Mouse (Mus musculus): Measurements from ENCODE around the gene Acaa1a. TPM values are rescaled to one million over a fixed set of nuclear protein-coding genes. Genes with fewer than 3 reads are reported as not detected.

Acaa1a gene
- polyA plus RNA-seq, 1 experiment from 2014 or later = 87.1 TPM

DNA sequence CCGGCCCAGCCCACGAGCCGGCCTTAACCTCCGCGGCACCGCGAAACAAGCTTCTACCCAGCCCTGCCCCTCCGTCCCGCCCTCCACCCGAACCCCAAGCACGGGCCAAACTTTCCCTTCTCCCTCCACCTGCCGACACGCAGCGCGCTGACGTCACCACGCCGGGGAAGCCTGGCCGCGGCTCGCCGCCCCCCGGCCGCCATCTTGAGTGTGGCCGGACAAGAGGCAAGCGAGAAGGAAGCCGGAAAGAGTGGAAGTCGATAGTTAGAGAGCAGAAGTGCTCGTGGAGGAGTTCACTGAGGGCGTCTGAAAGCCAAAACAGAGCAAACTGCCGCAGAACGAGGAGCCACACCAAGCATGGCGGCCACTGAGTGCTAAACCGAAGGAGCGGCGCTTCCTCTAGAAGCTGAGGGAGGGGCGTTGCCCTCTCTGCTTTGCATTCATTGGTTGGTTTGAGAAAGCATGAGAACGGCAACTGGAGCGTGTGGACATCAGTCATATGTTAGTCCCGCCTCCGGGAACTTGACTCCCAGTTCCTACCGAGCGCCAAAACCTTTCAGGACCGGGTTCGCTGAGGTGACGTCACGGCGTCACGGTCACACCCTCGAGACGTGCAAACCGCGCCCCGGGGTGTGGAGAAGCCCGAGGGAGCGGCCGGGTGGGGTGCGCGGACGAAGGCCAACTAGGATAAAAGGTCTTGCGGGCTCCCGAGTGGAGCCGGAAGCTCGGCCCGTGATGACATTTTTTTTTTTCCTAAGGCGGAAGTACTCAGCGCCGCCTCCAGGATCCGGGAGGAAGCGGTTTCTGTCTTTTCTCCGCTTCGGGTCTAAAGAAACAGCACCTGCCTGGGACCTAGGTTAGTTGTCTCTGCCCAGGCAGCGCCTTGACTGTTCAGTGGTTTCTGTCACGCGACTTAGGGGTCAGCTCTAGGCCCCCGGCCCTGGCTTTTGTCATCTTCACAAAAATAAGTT is 16.9 kb upstream of the Acaa1a start, which contains the start of gene Oxsr1:
TSS of gene Oxsr1 (minus strand) at position 139 of the 971 bp plus-strand sequence.
- ATAC-seq (ENCODE audit: low FRiP score) = peak; percentile 98
- Histone ChIP-seq H3K4me1 (peaks cover 18% of the 10 kb centered on the region), H3K9ac (peak within 1 kb of the TSS; percentile 89), H3K36me3 (0 out of 2 replicates have a peak, but pooled peaks cover 3% of the 10 kb centered on the region), H3K4me2 (replicated peaks) (peak within 1 kb of the TSS; percentile 99), H3K4me3 (peak within 1 kb of the TSS; percentile 95), H3K9me3 (replicated peaks) (no peaks in the 10 kb centered on the region), H3K27ac (peak within 1 kb of the TSS; percentile 92), H3K27me3 (no peaks in the 10 kb centered on the region)
- under 1% methylated on average over 72 of the region's 76 CpGs for WGBS

DNA sequence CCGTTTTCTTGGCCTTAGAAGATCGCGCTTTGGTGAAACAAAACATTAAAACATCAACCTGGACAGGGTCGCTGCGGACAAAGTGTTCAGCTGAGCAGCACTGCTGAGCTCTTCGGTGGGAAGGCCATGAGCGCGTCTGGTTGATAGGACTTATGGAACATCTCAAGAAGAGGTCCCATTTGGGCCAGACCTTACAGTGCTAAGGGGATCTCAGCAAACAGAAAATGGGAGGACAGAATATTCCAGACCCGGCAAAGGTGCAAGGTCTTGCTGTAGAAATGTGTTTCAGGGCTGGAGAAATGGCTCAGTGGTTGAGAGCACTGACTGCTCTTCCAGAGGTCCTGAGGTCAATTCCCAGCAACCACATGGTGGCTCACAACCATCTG is 16.2 kb upstream of the Acaa1a start:
- H3K4me3 ChIP-seq = peak overlapping the region; percentile 95
- H3K27me3 ChIP-seq = no peaks in the 10 kb centered on the region
- H3K9me3 ChIP-seq (replicated peaks) = no peaks in the 10 kb centered on the region
- peak overlapping the region; percentile 68 for H3K9ac ChIP-seq
- peak overlapping the region; percentile 99 for H3K4me2 ChIP-seq (replicated peaks)
- H3K4me1 ChIP-seq = peaks cover 18% of the 10 kb centered on the region
- peak overlapping the region; percentile 92 for H3K27ac ChIP-seq
- peak; percentile 23; the same call in 1 of the 2 replicates for ATAC-seq (ENCODE audit: low FRiP score)
- 9% methylated on average over 9 of the region's 9 CpGs for WGBS
- 0 out of 2 replicates have a peak, but pooled peaks cover 3% of the 10 kb centered on the region for H3K36me3 ChIP-seq

DNA sequence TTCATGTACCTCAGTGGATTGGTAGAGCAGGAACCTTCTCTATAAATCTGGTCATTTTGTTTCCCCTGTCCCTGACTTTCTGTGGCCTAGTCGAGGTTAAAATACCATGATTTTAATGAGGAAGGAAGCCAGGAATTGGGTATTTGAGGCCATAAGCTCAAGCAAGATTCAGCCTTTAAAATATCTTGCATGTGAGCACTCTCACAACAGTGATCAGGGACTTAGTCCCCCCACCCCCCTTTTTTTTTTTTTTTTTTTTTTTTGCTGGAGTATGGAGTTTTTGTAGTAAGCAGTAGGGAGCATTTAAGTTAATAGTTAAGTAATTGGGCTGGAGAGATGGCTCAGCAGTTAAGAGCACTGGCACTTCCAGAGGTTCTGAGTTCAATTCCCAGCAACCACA is 15.3 kb upstream of the Acaa1a start:
- no peak overlapping the region for H3K4me2 ChIP-seq (replicated peaks)
- ATAC-seq (ENCODE audit: low FRiP score) = no peak
- H3K27me3 ChIP-seq = no peaks in the 10 kb centered on the region
- no peak overlapping the region for H3K27ac ChIP-seq
- 78% methylated on average over 1 of the region's 1 CpGs for WGBS
- H3K4me1 ChIP-seq = peaks cover 18% of the 10 kb centered on the region
- H3K9me3 ChIP-seq (replicated peaks) = no peaks in the 10 kb centered on the region
- no peak overlapping the region for H3K9ac ChIP-seq
- H3K36me3 ChIP-seq = no peaks in the 10 kb centered on the region
- no peak overlapping the region for H3K4me3 ChIP-seq

DNA sequence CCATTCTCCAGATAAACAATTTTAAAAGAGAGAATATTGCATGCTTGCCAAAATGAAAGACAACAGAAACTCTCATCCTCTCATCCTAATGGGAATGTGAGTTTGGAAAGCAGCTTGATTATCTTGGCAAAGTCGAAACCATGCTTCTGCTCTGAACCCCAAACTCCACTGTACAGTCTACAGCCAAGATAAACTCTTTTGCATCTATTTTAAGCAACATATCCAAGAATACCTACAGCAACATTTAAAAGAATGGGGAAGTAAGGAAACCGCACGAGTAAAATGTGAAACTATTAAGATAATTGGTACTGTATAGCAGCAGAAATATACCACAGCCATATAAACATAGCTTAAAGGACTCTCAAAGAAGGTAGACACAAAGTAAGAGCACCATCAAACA is 11.0 kb upstream of the Acaa1a start:
- H3K4me2 ChIP-seq (replicated peaks) = no peak overlapping the region
- no peak for ATAC-seq (ENCODE audit: low FRiP score)
- no peaks in the 10 kb centered on the region for H3K4me1 ChIP-seq
- no peak overlapping the region for H3K27ac ChIP-seq
- H3K27me3 ChIP-seq = no peaks in the 10 kb centered on the region
- H3K36me3 ChIP-seq = no peaks in the 10 kb centered on the region
- no peaks in the 10 kb centered on the region for H3K9me3 ChIP-seq (replicated peaks)
- H3K9ac ChIP-seq = no peak overlapping the region
- 82% methylated on average over 3 of the region's 3 CpGs for WGBS
- H3K4me3 ChIP-seq = no peak overlapping the region

DNA sequence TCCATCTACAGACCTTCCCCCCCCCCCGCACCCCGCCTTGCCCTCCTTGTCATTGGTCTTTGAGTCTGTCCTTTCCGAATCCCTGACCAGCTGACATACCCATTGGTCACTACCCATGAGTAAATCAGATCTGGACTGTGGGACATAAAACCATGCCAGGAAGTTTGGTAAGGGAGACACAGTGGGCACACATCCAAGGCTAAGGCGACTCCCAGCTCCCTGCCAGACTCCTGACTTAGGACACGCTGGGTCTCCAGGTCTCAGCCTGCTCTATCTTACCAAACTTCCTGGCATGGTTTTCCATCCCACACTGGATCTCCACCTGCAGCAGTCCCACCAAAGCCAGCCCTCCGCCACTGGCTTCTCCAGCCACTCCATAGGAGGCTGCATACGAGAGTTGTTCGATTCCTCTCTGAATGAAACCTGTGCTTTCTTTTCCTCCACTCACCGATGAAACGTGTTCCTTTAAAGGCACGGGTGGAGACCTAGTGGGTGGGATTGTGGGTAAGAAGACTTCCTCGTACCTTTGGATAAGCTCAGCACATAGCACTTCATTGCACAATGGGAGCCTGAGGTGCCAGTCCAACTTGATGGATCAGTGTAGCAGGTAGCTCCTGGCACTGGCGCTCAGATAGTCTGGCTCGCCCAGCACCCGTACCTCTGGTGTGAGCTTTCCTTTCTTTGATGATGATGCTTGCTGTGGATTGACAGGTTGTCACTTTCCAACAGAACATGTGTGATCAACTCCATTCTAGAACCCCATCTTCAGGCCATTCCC is 9.1 kb upstream of the Acaa1a start:
- no peaks in the 10 kb centered on the region for H3K4me1 ChIP-seq
- H3K9ac ChIP-seq = no peak overlapping the region
- H3K36me3 ChIP-seq = no peaks in the 10 kb centered on the region
- no peaks in the 10 kb centered on the region for H3K9me3 ChIP-seq (replicated peaks)
- H3K4me3 ChIP-seq = no peak overlapping the region
- H3K27me3 ChIP-seq = no peaks in the 10 kb centered on the region
- ATAC-seq (ENCODE audit: low FRiP score) = no peak
- H3K4me2 ChIP-seq (replicated peaks) = no peak overlapping the region
- 91% methylated on average over 15 of the region's 15 CpGs for WGBS
- H3K27ac ChIP-seq = no peak overlapping the region

DNA sequence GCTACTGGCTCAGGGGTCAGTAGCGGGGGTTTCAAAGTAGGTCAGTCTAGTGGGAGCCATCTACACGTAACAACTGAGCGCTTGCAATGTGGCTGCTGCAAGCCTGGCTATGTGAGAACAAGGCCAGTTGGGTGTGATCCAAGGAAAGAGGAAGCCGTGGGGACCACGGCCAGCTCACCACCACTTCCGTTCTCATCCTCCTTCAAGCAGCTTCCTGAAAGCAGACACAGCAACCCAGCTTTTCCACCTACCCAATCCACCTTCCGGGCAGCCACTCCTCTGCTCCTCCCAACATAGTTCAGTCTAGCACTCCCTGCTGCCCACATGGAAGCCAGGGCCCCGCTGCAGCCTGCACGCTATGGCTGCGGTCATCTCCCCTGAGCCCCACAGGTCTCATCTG is 5.2 kb upstream of the Acaa1a start:
- Histone ChIP-seq H3K9ac (no peak overlapping the region), H3K9me3 (replicated peaks) (no peaks in the 10 kb centered on the region), H3K36me3 (no peaks in the 10 kb centered on the region), H3K27ac (no peak overlapping the region), H3K4me2 (replicated peaks) (no peak overlapping the region), H3K27me3 (peaks cover 11% of the 10 kb centered on the region), H3K4me3 (no peak overlapping the region), H3K4me1 (0 out of 2 replicates have a peak, but pooled peaks cover under 1% of the 10 kb centered on the region)
- 67% methylated on average over 10 of the region's 10 CpGs for WGBS
- ATAC-seq (ENCODE audit: low FRiP score) = no peak

DNA sequence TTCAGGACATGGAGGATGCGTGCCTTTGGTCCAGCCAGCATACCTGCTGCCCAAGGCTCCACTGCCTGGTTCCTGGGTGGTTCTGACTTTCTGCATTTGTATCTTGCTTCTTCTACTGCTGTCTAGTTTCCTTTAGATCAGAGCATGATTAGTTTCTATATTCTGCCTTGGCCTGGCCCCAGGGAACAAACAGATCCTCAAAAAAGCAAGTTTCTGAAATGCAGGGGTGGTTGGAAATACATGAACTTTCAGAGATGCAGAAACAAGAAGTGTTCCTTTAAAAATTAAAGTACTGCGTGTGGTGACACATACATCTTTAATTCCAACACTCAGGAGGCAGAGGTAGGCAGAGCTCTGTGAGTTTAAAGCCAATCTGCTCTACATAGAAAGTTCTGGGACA is 4.6 kb upstream of the Acaa1a start:
- H3K27me3 ChIP-seq = peaks cover 16% of the 10 kb centered on the region
- no peak for ATAC-seq (ENCODE audit: low FRiP score)
- peaks cover 5% of the 10 kb centered on the region; the same call in 1 of the 2 replicates for H3K4me1 ChIP-seq
- H3K9ac ChIP-seq = no peak overlapping the region
- WGBS = 88% methylated on average over 2 of the region's 2 CpGs
- H3K36me3 ChIP-seq = no peaks in the 10 kb centered on the region
- H3K4me3 ChIP-seq = no peak overlapping the region
- H3K27ac ChIP-seq = no peak overlapping the region
- H3K9me3 ChIP-seq (replicated peaks) = no peaks in the 10 kb centered on the region
- no peak overlapping the region for H3K4me2 ChIP-seq (replicated peaks)

DNA sequence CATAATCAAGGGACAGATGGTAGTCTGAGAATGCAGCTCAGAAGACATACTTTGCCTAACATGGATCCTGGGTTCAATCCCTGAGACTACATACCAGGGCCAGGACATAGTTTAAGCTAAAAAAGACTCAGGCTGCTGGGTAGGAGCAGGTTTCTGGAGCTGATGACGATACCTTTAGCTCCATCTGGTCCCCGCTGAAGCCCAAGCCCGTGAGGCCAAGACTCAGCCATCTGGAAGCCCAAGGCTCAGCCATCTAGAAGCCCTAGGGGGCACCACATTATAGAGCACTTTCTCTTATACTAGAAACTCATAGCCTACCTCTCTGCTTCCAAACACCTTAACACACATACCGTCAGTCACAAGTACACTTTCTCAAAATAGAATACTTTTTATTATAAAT is 3.9 kb upstream of the Acaa1a start:
- H3K4me1 ChIP-seq = peaks cover 13% of the 10 kb centered on the region
- 76% methylated on average over 4 of the region's 4 CpGs for WGBS

DNA sequence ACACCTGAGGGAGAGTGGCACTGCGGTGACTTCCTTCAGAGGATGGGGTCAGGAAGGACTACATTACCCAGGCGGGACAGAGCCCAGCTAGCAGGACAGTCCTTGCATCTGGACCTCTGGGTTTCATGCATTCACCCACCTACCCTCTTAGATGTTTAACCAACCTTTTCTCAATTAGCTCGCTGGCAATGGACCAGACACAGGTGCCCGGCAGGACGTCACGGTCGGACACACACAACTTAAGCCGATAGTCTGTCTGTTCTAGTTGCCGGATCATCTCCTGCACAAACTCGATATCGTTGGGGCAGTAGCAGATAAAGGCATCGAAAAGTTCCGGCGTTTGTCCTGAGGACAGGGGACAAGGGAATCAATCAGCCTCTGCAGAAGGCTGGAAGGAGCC is 1.6 kb upstream of the Acaa1a start:
- no peak for ATAC-seq (ENCODE audit: low FRiP score)
- Histone ChIP-seq H3K9me3 (replicated peaks) (no peaks in the 10 kb centered on the region), H3K27ac (no peak overlapping the region), H3K36me3 (0 out of 2 replicates have a peak, but pooled peaks cover under 1% of the 10 kb centered on the region), H3K27me3 (peaks cover 20% of the 10 kb centered on the region), H3K4me3 (no peak overlapping the region), H3K9ac (no peak overlapping the region), H3K4me2 (replicated peaks) (no peak overlapping the region), H3K4me1 (peaks cover 23% of the 10 kb centered on the region)
- WGBS = 88% methylated on average over 14 of the region's 14 CpGs

More for the DNA sequence above, 3.9 kb upstream of the Acaa1a start:
- Histone ChIP-seq H3K36me3 (no peaks in the 10 kb centered on the region), H3K9ac (no peak overlapping the region), H3K4me3 (no peak overlapping the region), H3K9me3 (replicated peaks) (no peaks in the 10 kb centered on the region), H3K27ac (no peak overlapping the region), H3K27me3 (peaks cover 20% of the 10 kb centered on the region), H3K4me2 (replicated peaks) (no peak overlapping the region)
- ATAC-seq (ENCODE audit: low FRiP score) = no peak

DNA sequence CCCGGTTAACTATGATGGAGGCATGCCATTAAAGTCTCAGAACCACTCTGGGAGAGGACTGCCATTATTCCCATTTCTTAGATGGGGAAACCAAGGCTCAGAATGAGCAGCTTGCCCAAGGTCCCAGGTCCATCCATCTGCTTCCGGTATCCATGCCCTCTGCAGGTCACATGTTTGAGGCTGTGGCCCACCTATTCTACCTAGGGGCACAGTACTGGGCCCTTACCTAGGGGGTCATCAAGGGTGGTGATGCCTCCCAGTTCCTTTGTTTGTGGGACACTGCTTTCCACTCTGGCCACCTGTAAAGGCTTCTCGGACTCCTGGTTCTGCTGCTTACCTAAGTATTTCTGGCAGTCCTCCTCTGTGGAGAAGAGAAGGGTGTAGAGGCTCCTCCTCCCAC is 1.1 kb upstream of the Acaa1a start:
- Histone ChIP-seq H3K36me3 (peaks cover 5% of the 10 kb centered on the region; the same call in 1 of the 2 replicates), H3K27ac (no peak overlapping the region), H3K9me3 (replicated peaks) (no peaks in the 10 kb centered on the region), H3K4me3 (no peak overlapping the region), H3K4me2 (replicated peaks) (no peak overlapping the region), H3K9ac (no peak overlapping the region), H3K4me1 (peaks cover 26% of the 10 kb centered on the region), H3K27me3 (peaks cover 20% of the 10 kb centered on the region)
- ATAC-seq (ENCODE audit: low FRiP score) = no peak
- 88% methylated on average over 3 of the region's 3 CpGs for WGBS

DNA sequence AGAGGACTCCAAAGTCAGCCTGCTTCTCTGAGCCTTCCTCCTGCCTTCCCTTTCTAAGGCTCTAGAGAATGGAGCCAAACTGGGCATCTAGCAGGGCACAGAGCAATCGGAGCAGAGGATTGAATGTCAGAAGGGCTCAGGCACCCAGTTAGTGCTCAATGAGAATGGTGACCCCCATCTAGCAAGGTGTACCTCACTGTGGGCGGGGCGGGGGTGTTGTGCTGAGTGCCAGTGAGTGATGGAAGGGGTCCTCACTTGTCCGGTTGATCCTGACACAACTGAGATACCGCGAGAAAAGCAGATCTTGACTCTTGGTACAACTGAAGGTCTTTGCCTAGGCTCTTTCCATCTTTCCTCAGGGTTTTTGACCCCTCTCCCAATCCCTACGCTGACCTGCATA is 370 bp upstream of the Acaa1a start:
- Histone ChIP-seq H3K9ac (peak overlapping the region; percentile 59), H3K4me2 (replicated peaks) (peak overlapping the region; percentile 75), H3K36me3 (peaks cover 13% of the 10 kb centered on the region), H3K27ac (no peak overlapping the region), H3K27me3 (peaks cover 20% of the 10 kb centered on the region), H3K9me3 (replicated peaks) (no peaks in the 10 kb centered on the region), H3K4me1 (peaks cover 26% of the 10 kb centered on the region), H3K4me3 (peak overlapping the region; percentile 81)
- ATAC-seq (ENCODE audit: low FRiP score) = no peak
- 53% methylated on average over 7 of the region's 7 CpGs for WGBS

DNA sequence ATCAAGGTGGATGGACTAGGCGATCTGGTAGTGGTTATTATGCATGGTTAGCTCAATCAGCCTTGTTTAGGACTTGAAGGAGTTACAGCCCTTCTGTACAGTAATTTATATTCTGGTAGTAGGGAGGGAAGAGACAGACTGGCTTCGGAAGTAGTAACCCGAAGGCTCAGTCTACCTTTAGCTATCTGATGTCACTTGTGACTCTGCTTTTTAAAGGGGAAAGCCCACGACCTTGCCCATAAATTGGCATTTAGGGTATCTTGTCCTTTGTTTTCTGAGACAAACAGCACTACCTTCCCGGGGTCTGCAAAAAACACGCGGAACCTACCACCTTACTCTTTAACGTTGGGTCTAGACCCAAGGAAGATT is 720 bp downstream of the Acaa1a start:
- Histone ChIP-seq H3K36me3 (peaks cover 24% of the 10 kb centered on the region), H3K9ac (peak overlapping the region; percentile 59), H3K4me2 (replicated peaks) (peak overlapping the region; percentile 75), H3K4me3 (peak overlapping the region; percentile 81), H3K4me1 (peaks cover 26% of the 10 kb centered on the region), H3K27ac (peak overlapping the region; percentile 89; the same call in 1 of the 2 replicates), H3K9me3 (replicated peaks) (no peaks in the 10 kb centered on the region), H3K27me3 (peaks cover 20% of the 10 kb centered on the region)
- WGBS = 9% methylated on average over 8 of the region's 8 CpGs
- no peak for ATAC-seq (ENCODE audit: low FRiP score)
